Mouse (Mus musculus) B cell, adult 2 months (primary cell): ENCODE results near the gene Mt2.

Experiments used
- DNase-seq, 2 experiments: peaks; one replicate each; pipeline ENCODE4 v3.0.0; 2022

Gene Mt2

DNA sequence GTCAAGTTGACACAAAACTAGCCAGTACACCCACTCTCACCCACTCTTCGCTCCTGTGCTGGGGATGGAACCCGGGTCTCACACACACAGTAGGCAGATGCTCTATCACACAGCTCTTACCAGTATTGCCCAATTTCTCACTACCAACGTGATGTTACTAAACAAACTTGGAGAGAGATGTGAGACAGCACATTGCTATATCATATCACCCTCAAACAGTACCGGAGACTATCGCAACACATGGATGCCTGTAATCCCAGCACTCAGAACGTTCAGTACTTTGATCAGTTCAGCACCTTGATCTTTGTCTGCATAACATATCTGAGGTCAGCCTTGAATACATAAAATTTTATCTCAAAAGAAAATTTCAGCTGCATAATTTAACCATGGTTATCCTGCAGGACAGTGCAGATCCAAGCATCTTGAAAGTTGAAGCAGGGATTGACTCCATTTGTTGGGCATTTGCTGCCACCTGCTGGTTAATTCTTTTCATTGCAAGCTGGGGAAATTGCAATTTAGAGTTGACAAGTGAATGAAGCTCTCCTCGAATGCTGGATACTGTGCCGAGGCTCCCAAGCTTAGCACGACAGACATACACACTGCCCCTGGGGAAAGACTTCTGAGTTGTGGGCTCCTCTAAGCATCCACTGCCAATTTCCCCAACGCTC, 26.9 kb downstream of the Mt2 start:
- DNase-seq: peak; percentile 71 to 73

DNA sequence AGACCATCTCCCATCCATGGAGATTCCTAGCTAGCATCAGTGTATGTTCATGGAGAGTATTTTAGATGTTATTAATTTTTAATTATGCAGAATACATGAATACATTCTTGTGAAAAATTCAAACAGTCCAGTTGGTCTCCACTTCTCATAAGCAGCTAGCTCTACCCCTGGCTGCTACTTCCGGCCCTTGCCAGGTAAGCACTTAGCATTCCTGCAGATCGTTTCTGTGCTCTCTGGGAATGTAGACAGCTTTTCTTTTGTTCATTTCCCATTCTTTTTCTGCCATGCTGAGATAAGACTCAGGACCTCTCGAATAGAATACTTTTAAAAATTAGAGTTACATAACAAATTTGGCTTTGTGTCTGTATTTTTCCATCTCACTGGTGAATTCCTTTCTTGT, 31.6 kb downstream of the Mt2 start:
- DNase-seq: no peak

DNA sequence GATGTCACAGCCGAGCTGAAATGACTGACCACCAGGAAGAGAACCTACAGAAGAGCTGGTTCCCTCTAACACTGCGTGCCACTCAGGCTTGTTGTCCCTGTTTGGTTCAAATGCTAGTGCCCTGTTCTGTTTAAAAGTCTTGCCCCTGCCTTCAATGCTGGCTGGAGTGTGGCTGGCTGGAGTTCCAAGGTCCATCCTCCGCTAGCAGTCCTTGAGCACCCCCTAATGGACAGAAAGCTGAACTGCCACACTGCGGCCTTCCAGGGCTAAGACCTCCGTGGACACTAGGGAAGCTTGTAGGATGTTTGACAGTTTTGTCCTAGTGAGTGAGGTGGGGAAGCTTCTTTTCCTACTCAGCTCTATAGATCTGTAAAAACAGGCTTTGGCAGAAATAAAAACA, 33.3 kb downstream of the Mt2 start:
- DNase-seq: peak; percentile 69 to 70

GRCm38 (mm10) chr8:94206256-94206655, 33.8 kb downstream of the Mt2 start:
- DNase-seq: no peak

DNA sequence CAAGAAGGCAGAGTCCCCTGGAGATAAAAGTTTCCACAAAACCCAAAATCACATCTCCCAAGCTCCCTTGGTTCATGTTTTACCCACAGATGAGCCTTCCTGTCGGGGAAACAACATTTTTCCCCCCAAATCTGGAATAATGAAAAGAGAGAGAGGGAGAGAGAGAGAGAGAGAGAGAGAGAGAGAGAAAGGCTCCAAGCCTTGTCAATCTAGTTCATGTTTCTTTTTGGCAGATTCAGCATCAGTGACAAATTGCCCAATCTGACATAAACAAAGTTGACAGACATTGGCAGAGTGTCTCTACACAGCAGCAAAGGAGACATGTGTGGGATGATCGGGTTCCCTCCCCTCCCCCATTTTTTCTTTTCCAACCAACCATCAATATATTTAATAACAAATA, 35.0 kb downstream of the Mt2 start:
- DNase-seq: no peak

GRCm38 (mm10) chr8:94209639-94210038, 37.2 kb downstream of the Mt2 start:
- DNase-seq: no peak

DNA sequence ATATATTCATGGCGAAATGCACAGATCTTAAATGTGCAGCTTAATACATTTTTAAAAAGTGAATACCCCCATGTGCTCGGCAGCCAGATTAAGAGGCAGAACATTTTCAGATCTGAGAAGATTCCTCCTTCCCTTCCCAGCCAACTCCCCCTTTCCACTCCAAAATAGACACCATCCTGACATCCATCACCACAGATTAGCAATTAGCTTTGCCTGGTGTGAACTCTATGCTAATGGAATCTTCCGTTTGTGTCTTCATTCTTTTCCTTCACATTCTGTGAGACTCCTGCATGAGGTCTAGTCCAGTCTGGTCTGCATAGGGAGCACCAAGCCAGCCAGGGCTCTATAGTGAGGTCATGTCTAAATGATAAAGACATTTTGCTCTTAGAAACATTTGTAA, 37.8 kb downstream of the Mt2 start:
- no peak for DNase-seq

DNA sequence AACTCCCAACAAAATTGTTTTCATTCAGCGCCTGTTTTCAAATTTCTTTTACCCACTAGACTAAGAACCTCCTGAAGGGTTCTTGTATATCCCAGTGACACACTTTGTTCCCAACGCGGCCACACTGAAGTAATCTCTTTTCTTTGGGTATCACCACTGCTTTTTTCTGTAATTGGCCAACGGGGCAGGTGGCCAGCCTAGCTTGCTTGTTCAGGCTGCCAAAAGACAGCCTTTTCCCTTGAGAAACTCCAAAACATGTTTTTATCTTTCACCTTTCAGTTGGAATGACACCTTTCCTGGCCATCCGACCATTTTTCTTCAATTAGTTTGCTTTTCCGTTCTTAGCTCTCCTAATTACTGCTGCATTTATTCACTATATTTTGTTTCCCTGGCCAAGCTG, 41.4 kb downstream of the Mt2 start:
- no peak for DNase-seq

GRCm38 (mm10) chr8:94214252-94215173, 42.0 kb downstream of the Mt2 start, which contains the start of gene Nup93:
Gene Nup93, plus strand, starts transcription at chr8:94214564.
- DNase-seq: peak; percentile 92 to 94
